Mouse (Mus musculus): ENCODE data around the gene Ccdc185. TPM values are rescaled to one million over a fixed set of nuclear protein-coding genes. Genes with fewer than 3 reads are reported as not detected.

Ccdc185 gene
- total RNA-seq (2023): not detected

DNA sequence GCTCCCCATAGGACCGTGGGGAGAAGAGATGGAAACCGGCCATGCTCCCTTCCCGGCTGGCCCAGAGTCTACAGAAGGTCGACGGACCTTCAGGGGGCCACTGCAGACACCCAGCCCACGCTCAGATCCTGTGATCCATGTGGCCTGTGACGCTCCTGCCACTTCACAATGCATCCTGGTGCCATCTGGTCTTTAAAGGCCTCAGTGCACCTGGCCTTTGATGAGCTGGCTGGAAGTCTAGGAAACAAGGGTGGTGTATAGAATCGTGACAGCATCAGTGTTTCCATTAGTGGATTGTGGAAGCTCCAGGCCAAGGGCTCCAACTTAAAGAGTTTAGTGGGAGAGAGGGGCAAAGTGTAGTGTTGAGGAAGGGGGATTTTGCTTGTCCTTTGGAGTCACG is at the start of gene Ccdc185:
Gene Ccdc185, minus strand, starts transcription at position 101 of the 400 bp plus-strand sequence.

DNA sequence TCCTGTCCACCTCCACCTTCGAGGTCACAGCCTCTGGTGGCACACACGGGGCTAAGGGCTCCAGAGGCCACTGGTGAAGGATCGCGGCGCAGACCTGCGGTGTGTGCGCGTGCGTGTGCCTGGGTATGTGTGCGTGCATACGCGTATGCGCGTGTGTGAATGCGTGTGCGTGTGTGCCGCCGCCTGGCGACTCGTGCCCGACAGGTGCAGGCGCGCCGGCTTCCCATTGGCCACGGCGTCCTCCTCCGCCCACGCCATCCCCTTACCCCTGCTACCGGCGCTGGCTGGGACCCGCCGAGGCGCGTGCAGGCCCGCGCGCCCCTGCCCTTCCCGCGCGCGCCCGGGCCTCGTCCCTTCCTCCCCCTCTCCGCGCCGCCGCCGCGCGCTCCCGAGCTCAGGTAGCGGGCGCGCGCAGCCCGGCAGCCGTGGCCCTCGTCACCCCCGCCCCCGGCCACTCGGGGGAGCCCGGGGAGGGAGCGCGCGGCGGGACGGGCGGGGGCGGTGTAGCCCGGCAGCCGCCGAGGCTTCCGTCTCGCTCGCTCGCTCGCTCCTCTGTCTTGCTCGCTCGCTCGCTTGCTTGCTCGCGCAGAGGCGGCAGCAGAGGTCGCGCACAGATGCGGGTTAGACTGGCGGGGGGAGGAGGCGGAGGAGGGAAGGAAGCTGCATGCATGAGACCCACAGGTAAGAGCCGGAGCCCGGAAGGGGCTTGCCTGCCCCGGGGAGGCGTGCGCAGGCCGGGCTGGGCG is 14.9 kb upstream of the Ccdc185 start, which contains the start of gene Susd4:
Gene Susd4, plus strand, starts transcription at position 145 of the 746 bp plus-strand sequence.

Other genes with a start within 250 kb of the Ccdc185 start
- 10 to 100 TPM; 53.2 to 83.6 TPM for gene Capn2, start 231.6 kb downstream of the Ccdc185 start, total RNA-seq (2023)
- not detected for gene Capn8, start 184.2 kb downstream of the Ccdc185 start, total RNA-seq (2023)
- gene Susd4, start 14.7 kb upstream of the Ccdc185 start, total RNA-seq (2023): not detected
- 10 to 100 TPM; 16.1 to 17.2 TPM for gene Tlr5, start 205.6 kb upstream of the Ccdc185 start, total RNA-seq (2023)

All from neutrophil, adult 59 days (primary cell).